8 mouse cellular contexts compared by ENCODE assay signal in genomic region chr6:50545412-50546043, GRCm38 (mm10). TPM values are rescaled to one million over a fixed set of nuclear protein-coding genes. Genes with fewer than 3 reads are reported as not detected.
DNase-seq lines count a peak whose midpoint lies in the region; ATAC-seq and TF ChIP-seq lines count a peak whose summit lies in the region.

No protein-coding gene starts in this region.

- no peak overlapping the region for H3K9ac ChIP-seq in ES-Bruce4 (ENCODE audit: low read depth, poor library complexity, severe bottlenecking)
- no peak overlapping the region for H3K9ac ChIP-seq in heart, embryonic 15.5 days
- no peak overlapping the region for H3K9ac ChIP-seq in limb, embryonic 11.5 days (ENCODE audit: low read length)
- no peak overlapping the region for H3K9ac ChIP-seq in midbrain, postnatal 0 days (replicated peaks; ENCODE audit: low read length, poor library complexity, severe bottlenecking)

- 23% methylated on average over 10 of the region's 10 CpGs for WGBS in heart, embryonic 15.5 days
- 31% methylated on average over 10 of the region's 10 CpGs for WGBS in limb, embryonic 11.5 days
- 29% methylated on average over 10 of the region's 10 CpGs for WGBS in midbrain, postnatal 0 days

- TF ChIP-seq POLR2A in ES-Bruce4 (IDR thresholded peaks at IDR 0.05; ENCODE audit: insufficient read depth, low read length): no peak

- peak; percentile 68 for DNase-seq in kidney, adult 9 months
- no peak for DNase-seq in kidney, adult 11 months
- DNase-seq in cerebellum, adult 8-10 months: peak; percentile 29
- DNase-seq in limb, embryonic 11.5 days (ENCODE audit: low spot score): peak; percentile 48
- peak; percentile 85 for DNase-seq in midbrain, postnatal 0 days (ENCODE audit: low spot score)
- no peak for DNase-seq in right cerebral cortex, postnatal 14 days

- no peak overlapping the region for H3K4me3 ChIP-seq in ES-Bruce4 (ENCODE audit: low read depth, low read length)
- no peak overlapping the region for H3K4me3 ChIP-seq in heart, embryonic 15.5 days
- no peak overlapping the region for H3K4me3 ChIP-seq in limb, embryonic 11.5 days (ENCODE audit: low read depth, low read length)
- H3K4me3 ChIP-seq in midbrain, postnatal 0 days (ENCODE audit: low read depth, low read length): no peak overlapping the region

- H3K27ac ChIP-seq in ES-Bruce4 (ENCODE audit: insufficient read depth, low read length): no peak overlapping the region
- no peak overlapping the region for H3K27ac ChIP-seq in heart, embryonic 15.5 days
- no peak overlapping the region for H3K27ac ChIP-seq in limb, embryonic 11.5 days (replicated peaks; ENCODE audit: low read depth, low read length)
- H3K27ac ChIP-seq in midbrain, postnatal 0 days (ENCODE audit: low read depth, low read length): no peak overlapping the region

- H3K36me3 ChIP-seq in ES-Bruce4 (ENCODE audit: control insufficient read depth, insufficient read depth, low read length, poor library complexity, severe bottlenecking): no peaks in the 10 kb centered on the region
- H3K36me3 ChIP-seq in heart, embryonic 15.5 days: no peaks in the 10 kb centered on the region
- H3K36me3 ChIP-seq in limb, embryonic 11.5 days (ENCODE audit: control insufficient read depth, insufficient read depth, low read length): no peaks in the 10 kb centered on the region
- no peaks in the 10 kb centered on the region for H3K36me3 ChIP-seq in midbrain, postnatal 0 days (ENCODE audit: insufficient read depth, low read length)

- H3K4me1 ChIP-seq in ES-Bruce4 (ENCODE audit: control insufficient read depth, insufficient read depth, low read length): no peaks in the 10 kb centered on the region
- peaks cover 3% of the 10 kb centered on the region; the same call in 1 of the 2 replicates for H3K4me1 ChIP-seq in heart, embryonic 15.5 days (replicated peaks)
- no peaks in the 10 kb centered on the region for H3K4me1 ChIP-seq in limb, embryonic 11.5 days (ENCODE audit: control insufficient read depth, insufficient read depth, low read length)
- H3K4me1 ChIP-seq in midbrain, postnatal 0 days (ENCODE audit: insufficient read depth, low read length): no peaks in the 10 kb centered on the region

- no peaks in the 10 kb centered on the region for H3K27me3 ChIP-seq in ES-Bruce4 (ENCODE audit: control insufficient read depth, insufficient read depth, low read length, poor library complexity, severe bottlenecking)
- H3K27me3 ChIP-seq in heart, embryonic 15.5 days: no peaks in the 10 kb centered on the region
- H3K27me3 ChIP-seq in limb, embryonic 11.5 days (ENCODE audit: control insufficient read depth, insufficient read depth, low read length): no peaks in the 10 kb centered on the region
- no peaks in the 10 kb centered on the region for H3K27me3 ChIP-seq in midbrain, postnatal 0 days (ENCODE audit: insufficient read depth, low read length)

- peak; percentile 49 for TF ChIP-seq CTCF in ES-Bruce4 (IDR thresholded peaks at IDR 0.05; ENCODE audit: low read depth, low read length)
- TF ChIP-seq CTCF in midbrain, postnatal 0 days (IDR thresholded peaks at IDR 0.05): peak; percentile 93

- peak overlapping the region; percentile 18 for H3K4me2 ChIP-seq in heart, embryonic 15.5 days
- no peak overlapping the region for H3K4me2 ChIP-seq in limb, embryonic 11.5 days (ENCODE audit: low read depth, severe bottlenecking)
- no peak overlapping the region for H3K4me2 ChIP-seq in midbrain, postnatal 0 days (ENCODE audit: low read depth, low read length, poor library complexity, severe bottlenecking)

- no peak for ATAC-seq in heart, embryonic 15.5 days (replicated peaks; ENCODE audit: insufficient number of reproducible peaks, insufficient read depth, low FRiP score, low read depth)
- ATAC-seq in limb, embryonic 11.5 days (ENCODE audit: insufficient number of reproducible peaks, low FRiP score, low TSS enrichment, low read depth): no peak
- no peak for ATAC-seq in midbrain, postnatal 0 days (ENCODE audit: low FRiP score)

- TF ChIP-seq EP300 in ES-Bruce4 (IDR thresholded peaks at IDR 0.05; ENCODE audit: insufficient read depth, low read depth, low read length): no peak

- H3K9me3 ChIP-seq in ES-Bruce4 (replicated peaks; ENCODE audit: control insufficient read depth, insufficient read depth, low read length, poor library complexity, severe bottlenecking): no peaks in the 10 kb centered on the region
- no peaks in the 10 kb centered on the region for H3K9me3 ChIP-seq in heart, embryonic 15.5 days (replicated peaks)
- H3K9me3 ChIP-seq in limb, embryonic 11.5 days (ENCODE audit: control insufficient read depth, low read length): no peaks in the 10 kb centered on the region
- no peaks in the 10 kb centered on the region for H3K9me3 ChIP-seq in midbrain, postnatal 0 days (ENCODE audit: low read length)

RNA-seq across cellular contexts. Expression of gene Cycs, which starts 20.8 kb away (rescaled TPM):
- polyA plus RNA-seq in ES-Bruce4 (2011; ENCODE audit: insufficient read depth, insufficient read length, low read depth, missing spikeins): 11.9 and 14.7 TPM in 2 replicates
- polyA plus RNA-seq in heart, embryonic 15.5 days (2015; fragmentation: Nextera tagmentation; extraction: Ambion mirVana): 144 and 216 TPM in 2 replicates
- polyA plus RNA-seq in limb, embryonic 11.5 days (2014; fragmentation: Nextera tagmentation; extraction: Ambion mirVana): 70.6 and 73.7 TPM in 2 replicates
- 37.0 and 46.2 TPM in 2 replicates for total RNA-seq in midbrain, postnatal 0 days (2014; rRNA removed)
- polyA plus RNA-seq in midbrain, postnatal 0 days (2015; fragmentation: Nextera tagmentation; extraction: Ambion mirVana): 82.3 and 83.3 TPM in 2 replicates

RNA-seq across cellular contexts. Expression of gene 4921507P07Rik, which starts 50.9 kb away (rescaled TPM):
- polyA plus RNA-seq in ES-Bruce4 (2011; ENCODE audit: insufficient read depth, insufficient read length, low read depth, missing spikeins): 0.93 TPM in 2 replicates
- polyA plus RNA-seq in heart, embryonic 15.5 days (2015; fragmentation: Nextera tagmentation; extraction: Ambion mirVana): 0.34 and 0.37 TPM in 2 replicates
- 0.45 and 0.75 TPM in 2 replicates for polyA plus RNA-seq in limb, embryonic 11.5 days (2014; fragmentation: Nextera tagmentation; extraction: Ambion mirVana)
- total RNA-seq in midbrain, postnatal 0 days (2014; rRNA removed): 3.3 and 5.1 TPM in 2 replicates
- 3.6 and 4.4 TPM in 2 replicates for polyA plus RNA-seq in midbrain, postnatal 0 days (2015; fragmentation: Nextera tagmentation; extraction: Ambion mirVana)

Comparison
In these comparisons a context has a peak if more than half of its experiments do, and no peak if none do; other contexts are left out.
1. DNase-seq: peak in kidney, adult 9 months (single experiment), cerebellum, adult 8-10 months (single experiment), limb, embryonic 11.5 days (single experiment) and midbrain, postnatal 0 days (single experiment); none in kidney, adult 11 months (single experiment) and right cerebral cortex, postnatal 14 days (single experiment).